Mouse (Mus musculus) mature B cell (primary cell): ENCODE results near the gene Zfp775.

Experiments
- in situ Hi-C: fragments of 300-500 bp; cut with MboI; formaldehyde crosslinking; loops from 2 replicates; pipeline ENCODE4 v1.14.3; 2019

Gene Zfp775

GRCm38 (mm10) chr6:48601271-48602079 is at the start of gene Zfp775:
Gene Zfp775, plus strand, starts transcription at chr6:48602063.
- in situ Hi-C loops, result no loop called here

- in situ Hi-C loops, result no loop called here
Measured at GRCm38 (mm10) chr6:48552918-48553317, 48.9 kb upstream of the Zfp775 start.

GRCm38 (mm10) chr6:48553819-48554218 is 48.0 kb upstream of the Zfp775 start:
- in situ Hi-C loops, result no loop called here

GRCm38 (mm10) chr6:48554280-48555103 is 47.4 kb upstream of the Zfp775 start, which contains the start of gene Lrrc61:
Gene Lrrc61, plus strand, starts transcription at chr6:48554796.
- in situ Hi-C loops, result no loop called here

- in situ Hi-C loops, result no loop called here
Measured at GRCm38 (mm10) chr6:48555104-48555890, 46.6 kb upstream of the Zfp775 start.

GRCm38 (mm10) chr6:48555956-48556355 is 45.9 kb upstream of the Zfp775 start:
- in situ Hi-C loops, result no loop called here

GRCm38 (mm10) chr6:48565693-48566310 is 36.1 kb upstream of the Zfp775 start:
- in situ Hi-C loops, result no loop called here

- in situ Hi-C loops, result no loop called here
Measured at GRCm38 (mm10) chr6:48566312-48566711, 35.6 kb upstream of the Zfp775 start.

- in situ Hi-C loops, result no loop called here
Measured at GRCm38 (mm10) chr6:48568036-48568984, 33.6 kb upstream of the Zfp775 start.

- in situ Hi-C loops, result no loop called here
Measured at GRCm38 (mm10) chr6:48569065-48569807, 32.6 kb upstream of the Zfp775 start.

GRCm38 (mm10) chr6:48572014-48572413 is 29.8 kb upstream of the Zfp775 start:
- in situ Hi-C loops, result no loop called here

- in situ Hi-C loops, result no loop called here
Measured at GRCm38 (mm10) chr6:48572572-48573061, 29.2 kb upstream of the Zfp775 start, which contains the start of gene Rarres2. Gene Rarres2, minus strand, starts transcription at chr6:48572789.

GRCm38 (mm10) chr6:48573280-48573679 is 28.6 kb upstream of the Zfp775 start:
- in situ Hi-C loops, result no loop called here

- in situ Hi-C loops, result no loop called here
Measured at GRCm38 (mm10) chr6:48573981-48574380, 27.9 kb upstream of the Zfp775 start.

- in situ Hi-C loops, result no loop called here
Measured at GRCm38 (mm10) chr6:48578736-48579135, 23.1 kb upstream of the Zfp775 start.

- in situ Hi-C loops, result no loop called here
Measured at GRCm38 (mm10) chr6:48579215-48579648, 22.6 kb upstream of the Zfp775 start.

- in situ Hi-C loops, result no loop called here
Measured at GRCm38 (mm10) chr6:48581257-48581656, 20.6 kb upstream of the Zfp775 start.

- in situ Hi-C loops, result no loop called here
Measured at GRCm38 (mm10) chr6:48582037-48582436, 19.8 kb upstream of the Zfp775 start.

GRCm38 (mm10) chr6:48589194-48589750 is 12.6 kb upstream of the Zfp775 start, which contains the start of gene Gm45021:
Gene Gm45021, plus strand, starts transcription at chr6:48589610.
- in situ Hi-C loops, result no loop called here
